Mouse (Mus musculus) spleen, adult 2 months (tissue): ENCODE results near the gene Tap1. TPM values are rescaled to one million over a fixed set of nuclear protein-coding genes. Genes with fewer than 3 reads are reported as not detected.
"Not testable (repeated sequence)": the region's sequence is repeated elsewhere in the genome, so short reads cannot be mapped to it uniquely, and the experiment has no call there.

Source experiments
- DNase-seq, 2 experiments: peaks; one replicate each; pipeline versions ENCODE4 v3.0.0 to v3.0.0-alpha.2; 2012 to 2021; ENCODE audit warnings: low spot score in 2 of 2, low read depth in 1 of 2
- H3K27ac ChIP-seq: fragments of 200-500 bp; 2 replicates; pipeline ENCODE4 v1.5.1; 2012; ENCODE audit warnings: low read length, inconsistent platforms; ENCODE audit not compliant: insufficient read depth
- H3K27me3 ChIP-seq: fragments of 200-500 bp; 2 replicates; pipeline ENCODE4 v1.6.1; 2012; ENCODE audit warnings: mild to moderate bottlenecking, moderate library complexity, low read length, inconsistent platforms; ENCODE audit not compliant: control insufficient read depth, insufficient read depth
- H3K36me3 ChIP-seq: fragments of 200-500 bp; 2 replicates; pipeline ENCODE4 v1.6.1; 2012; ENCODE audit warnings: mild to moderate bottlenecking, low read length, inconsistent platforms; ENCODE audit not compliant: control insufficient read depth, insufficient read depth
- H3K4me1 ChIP-seq: fragments of 200-500 bp; 2 replicates; pipeline ENCODE4 v1.6.1; 2011; ENCODE audit warnings: inconsistent platforms; ENCODE audit not compliant: control insufficient read depth, insufficient read depth, insufficient read length
- H3K4me3 ChIP-seq: fragments of 200-500 bp; 2 replicates; pipeline ENCODE4 v1.5.1; 2011; ENCODE audit warnings: mild to moderate bottlenecking, inconsistent platforms; ENCODE audit not compliant: insufficient read depth, insufficient read length; ENCODE audit errors: extremely low read depth
- CTCF ChIP-seq: fragments of 200-500 bp; IDR thresholded peaks from 2 replicates; pipeline ENCODE4 v1.5.1; 2011; ENCODE audit warnings: mild to moderate bottlenecking, inconsistent platforms; ENCODE audit not compliant: insufficient read depth, insufficient read length, insufficient replicate concordance; ENCODE audit errors: extremely low read depth
- POLR2A ChIP-seq: fragments of 200-500 bp; IDR thresholded peaks from 2 replicates; pipeline ENCODE4 v1.6.1; 2011; ENCODE audit warnings: low read depth, low read length, inconsistent platforms
- WGBS: fragments of 180-500 bp; shearing (Covaris S2); methylation state at CpG from one replicate; pipeline ENCODE4 v1.1.7; 2018; 5-methylcytosine and 5-hydroxymethylcytosine counted together
- polyA plus RNA-seq: library from polyadenylated mRNA; depleted of rRNA; stranded (reverse); fragments of >200 nt; gene quantifications from 2 replicates; pipeline ENCODE4 v1.2.3, GENCODE M21; 2012

Tap1 gene
- polyA plus RNA-seq, 1 experiment: 144 TPM

DNA sequence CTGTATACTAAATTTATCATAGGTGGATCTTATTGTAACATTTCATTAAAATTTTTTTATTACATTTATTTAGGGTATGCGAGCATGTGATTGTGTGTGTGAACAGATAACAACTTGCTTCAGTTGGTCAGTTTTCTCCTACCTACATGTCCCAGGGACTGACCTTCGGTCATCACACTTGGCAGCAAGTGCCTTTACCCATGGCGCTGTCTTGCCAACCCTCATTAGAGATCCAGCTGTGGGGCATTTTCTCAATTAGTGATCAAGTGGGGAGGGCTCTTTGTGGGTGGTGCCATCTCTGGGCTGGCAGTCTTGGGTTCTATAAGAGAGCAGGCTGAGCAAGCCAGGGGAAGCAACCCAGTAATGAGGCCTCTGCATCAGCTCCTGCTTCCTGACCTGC lies 37.5 kb downstream of the Tap1 start:
- no peaks in the 10 kb centered on the region for H3K4me1 ChIP-seq
- WGBS: 98% methylated on average over 3 of the region's 3 CpGs
- TF ChIP-seq CTCF: no peak
- no peak for TF ChIP-seq POLR2A
- peak in 1 of 2 experiments; percentile 1 for DNase-seq
- no peak overlapping the region for H3K4me3 ChIP-seq
- H3K27ac ChIP-seq: no peak overlapping the region
- H3K27me3 ChIP-seq: no peaks in the 10 kb centered on the region
- no peaks in the 10 kb centered on the region for H3K36me3 ChIP-seq

DNA sequence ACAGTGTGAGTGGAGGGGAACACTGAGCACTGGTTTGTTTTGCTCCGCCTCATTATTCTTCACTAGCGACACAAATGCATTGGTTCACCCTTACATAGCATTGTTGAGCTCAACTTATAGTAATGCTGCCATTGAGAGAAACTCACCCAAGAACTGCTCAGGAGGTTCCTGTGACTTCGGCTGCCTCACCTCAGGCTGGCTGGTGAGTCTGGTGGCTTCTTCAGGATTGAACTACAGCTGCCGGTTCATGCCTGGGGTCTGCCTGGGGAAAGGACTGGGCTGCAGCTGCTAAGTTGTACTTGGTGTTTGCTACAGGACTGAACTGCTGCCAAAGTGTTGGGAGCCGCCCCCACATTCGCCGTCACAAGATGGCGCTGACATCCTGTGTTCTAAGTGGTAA lies 38.1 kb downstream of the Tap1 start:
- Histone ChIP-seq H3K4me3 (no peak overlapping the region), H3K4me1 (no peaks in the 10 kb centered on the region), H3K27ac (no peak overlapping the region), H3K27me3 (no peaks in the 10 kb centered on the region), H3K36me3 (no peaks in the 10 kb centered on the region)
- 96% methylated on average over 8 of the region's 8 CpGs for WGBS
- TF ChIP-seq CTCF (no peak), POLR2A (no peak)
- peak in 1 of 2 experiments; percentile 1 for DNase-seq

DNA sequence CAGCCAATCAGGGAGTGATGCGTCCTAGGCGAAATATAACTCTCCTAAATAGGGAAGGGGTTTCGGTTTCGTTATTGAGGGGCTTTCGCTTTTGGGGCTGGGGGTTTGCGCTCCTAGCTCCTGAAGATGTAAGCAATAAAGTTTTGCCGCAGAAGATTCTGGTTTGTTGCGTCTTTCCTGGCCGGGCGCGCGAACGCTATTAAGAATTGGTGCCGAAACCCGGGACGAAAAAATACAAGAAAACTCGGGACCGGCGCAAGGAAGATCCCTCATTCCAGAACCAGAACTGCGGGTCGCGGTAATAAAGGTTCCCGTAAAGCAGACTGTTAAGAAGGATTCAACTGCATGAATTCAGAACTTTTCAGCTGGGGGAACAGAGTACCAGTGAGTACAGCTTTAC lies 38.6 kb downstream of the Tap1 start:
- H3K4me1 ChIP-seq, H3K27me3 ChIP-seq, H3K36me3 ChIP-seq, H3K27ac ChIP-seq, H3K4me3 ChIP-seq: not testable (repeated sequence)
- peak in 1 of 2 experiments; percentile 19 for DNase-seq
- WGBS: 97% methylated on average over 17 of the region's 23 CpGs

DNA sequence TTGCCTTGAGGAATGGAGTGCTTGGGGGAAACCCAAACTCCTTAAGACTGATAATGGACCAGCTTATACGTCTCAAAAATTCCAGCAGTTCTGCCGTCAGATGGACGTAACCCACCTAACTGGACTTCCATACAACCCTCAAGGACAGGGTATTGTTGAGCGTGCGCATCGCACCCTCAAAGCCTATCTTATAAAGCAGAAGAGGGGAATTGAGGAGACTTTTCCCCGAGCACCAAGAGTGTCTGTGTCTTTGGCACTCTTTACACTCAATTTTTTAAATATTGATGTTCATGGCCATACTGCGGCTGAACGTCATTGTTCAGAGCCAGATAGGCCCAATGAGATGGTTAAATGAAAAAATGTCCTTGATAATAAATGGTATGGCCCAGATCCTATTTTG lies 43.6 kb downstream of the Tap1 start:
- not testable (repeated sequence) for H3K36me3 ChIP-seq, H3K4me1 ChIP-seq, H3K27ac ChIP-seq, H3K27me3 ChIP-seq, H3K4me3 ChIP-seq
- DNase-seq: peak in 1 of 2 experiments; percentile 2
- WGBS: 94% methylated on average over 9 of the region's 9 CpGs

DNA sequence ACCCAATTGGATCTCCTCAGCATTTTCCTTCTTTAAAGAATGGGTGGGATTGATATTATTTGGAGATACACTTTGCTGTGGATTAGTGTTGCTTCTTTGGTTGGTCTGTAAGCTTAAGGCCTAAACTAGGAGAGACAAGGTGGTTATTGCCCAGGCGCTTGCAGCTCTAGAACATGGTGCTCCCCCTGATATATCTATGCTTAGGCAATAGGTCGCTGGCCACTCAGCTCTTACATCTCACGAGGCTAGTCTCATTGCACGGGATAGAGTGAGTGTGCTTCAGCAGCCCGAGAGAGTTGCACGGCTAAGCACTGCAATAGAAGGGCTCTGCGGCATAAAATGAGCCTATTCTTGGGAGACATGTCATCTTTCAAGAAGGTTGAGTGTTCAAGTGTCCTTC lies 44.7 kb downstream of the Tap1 start:
- not testable (repeated sequence) for H3K4me3 ChIP-seq, H3K27ac ChIP-seq, H3K4me1 ChIP-seq, H3K36me3 ChIP-seq, H3K27me3 ChIP-seq
- peak in 1 of 2 experiments; percentile 0 for DNase-seq
- 91% methylated on average over 7 of the region's 7 CpGs for WGBS

DNA sequence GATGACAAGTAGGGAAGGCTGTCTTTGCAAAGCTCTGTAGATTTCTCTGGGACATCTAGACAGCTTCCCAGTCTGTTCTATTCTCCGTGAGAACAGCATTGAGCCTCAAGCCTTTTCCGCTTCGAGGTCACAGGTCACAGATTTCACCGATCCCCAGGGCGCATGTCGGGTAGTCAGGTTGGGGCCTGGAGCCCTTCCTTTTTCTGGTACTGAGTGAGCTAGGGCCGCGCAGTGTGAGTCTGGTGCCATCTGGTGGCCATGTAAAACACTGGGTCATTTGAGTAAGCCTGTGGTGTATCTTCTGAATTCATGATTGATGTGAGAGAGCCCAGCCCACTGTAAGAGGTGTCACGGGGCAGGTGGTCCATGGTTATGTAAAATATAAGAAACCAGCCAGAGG lies 47.6 kb downstream of the Tap1 start:
- Histone ChIP-seq H3K36me3 (no peaks in the 10 kb centered on the region), H3K27me3 (no peaks in the 10 kb centered on the region), H3K4me3 (no peak overlapping the region), H3K4me1 (peaks cover 2% of the 10 kb centered on the region; the same call in 1 of the 2 replicates), H3K27ac (peak overlapping the region; percentile 27; the same call in 1 of the 2 replicates)
- DNase-seq: peak; percentile 90
- no peak for TF ChIP-seq POLR2A
- peak; percentile 89; the same call in 1 of the 2 replicates for TF ChIP-seq CTCF
- WGBS: under 1% methylated on average over 9 of the region's 9 CpGs

DNA sequence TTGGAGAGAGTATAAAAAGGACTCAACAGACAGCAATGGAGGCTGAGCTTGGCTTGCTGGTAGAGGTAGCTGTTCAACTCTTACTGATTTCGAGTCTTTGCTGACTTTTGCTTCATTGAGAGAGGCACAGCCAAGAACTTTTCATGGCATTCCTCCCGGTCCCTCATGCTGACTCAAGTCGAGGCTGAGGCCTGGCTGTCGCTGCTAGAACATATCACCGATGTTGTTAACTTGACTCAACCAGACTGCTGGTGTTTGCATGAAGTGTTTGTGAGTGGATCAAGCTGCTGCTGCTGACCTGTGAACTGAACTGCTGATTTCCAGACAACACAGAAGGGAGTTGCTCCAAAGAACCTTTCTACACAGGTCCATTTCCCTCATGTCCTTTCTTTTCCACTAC lies 49.3 kb downstream of the Tap1 start:
- 91% methylated on average over 5 of the region's 5 CpGs for WGBS
- no peak for DNase-seq
- Histone ChIP-seq H3K4me1 (peaks cover 4% of the 10 kb centered on the region; the same call in 1 of the 2 replicates), H3K27ac (no peak overlapping the region), H3K36me3 (peaks cover 5% of the 10 kb centered on the region; the same call in 1 of the 2 replicates), H3K4me3 (no peak overlapping the region), H3K27me3 (no peaks in the 10 kb centered on the region)
- TF ChIP-seq POLR2A (no peak), CTCF (no peak)

DNA sequence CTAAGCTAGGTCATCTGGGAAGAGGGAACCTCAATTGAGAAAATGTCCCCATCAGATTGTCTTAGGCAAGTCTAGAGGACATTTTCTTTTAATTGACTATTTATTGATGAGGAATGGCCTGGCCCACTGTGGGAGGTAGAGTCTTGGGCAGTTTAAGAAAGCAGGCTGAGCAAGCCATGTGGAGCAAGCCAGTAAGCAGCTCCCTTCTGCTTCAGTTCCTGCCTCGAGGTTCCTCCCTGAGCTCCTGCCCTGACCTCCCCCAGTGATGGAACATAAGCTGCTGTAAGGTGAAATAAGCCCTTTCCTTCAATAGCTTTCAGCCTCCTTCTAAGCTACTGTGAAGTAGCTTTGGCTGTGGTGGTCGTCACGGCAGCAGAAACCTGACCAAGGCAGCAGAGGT lies 50.4 kb downstream of the Tap1 start:
- WGBS: 68% methylated on average over 3 of the region's 3 CpGs
- no peak for DNase-seq

More for the DNA sequence above, 50.4 kb downstream of the Tap1 start:
- peaks cover 4% of the 10 kb centered on the region; the same call in 1 of the 2 replicates for H3K4me1 ChIP-seq
- H3K27me3 ChIP-seq: no peaks in the 10 kb centered on the region
- H3K4me3 ChIP-seq: no peak overlapping the region
- H3K27ac ChIP-seq: peak overlapping the region; percentile 60
- H3K36me3 ChIP-seq: peaks cover 14% of the 10 kb centered on the region
- TF ChIP-seq CTCF (no peak), POLR2A (no peak)
